Mouse (Mus musculus) left cerebral cortex, adult 2 months (tissue): ENCODE results near the gene Dkk3. TPM values are rescaled to one million over a fixed set of nuclear protein-coding genes. Genes with fewer than 3 reads are reported as not detected.
A peak's percentile ranks its signal among the peaks of the same experiment; 100 is the strongest.
"Not testable (repeated sequence)": the region's sequence is repeated elsewhere in the genome, so short reads cannot be mapped to it uniquely, and the experiment has no call there.

ENCODE experiments used
- DNase-seq, 2 experiments: peaks; one replicate each; pipeline ENCODE4 v3.0.0; 2021 to 2022; ENCODE audit warnings: low spot score in 2 of 2, mixed read lengths in 1 of 2; ENCODE audit errors: extremely low spot score in 1 of 2
- H3K27ac ChIP-seq: fragments of 200-600 bp; 2 replicates; pipeline ENCODE4 v1.8.1; 2022
- H3K4me3 ChIP-seq: fragments of 200-600 bp; 2 replicates; pipeline ENCODE4 v1.8.1; 2022
- CTCF ChIP-seq: fragments of 200-600 bp; IDR thresholded peaks from 2 replicates; pipeline ENCODE4 v1.8.1; 2022; ENCODE audit warnings: antibody characterized with exemption, mild to moderate bottlenecking, moderate library complexity
- intact Hi-C: fragments of 180-260 bp; cut with DNase I; formaldehyde crosslinking; loops from one replicate; pipeline ENCODE4 v1.15.1; 2025
- total RNA-seq, 2 experiments: library from RNA; stranded (reverse); gene quantifications; 2 replicates each; pipeline ENCODE4 v1.2.3; 2021

The Dkk3 gene
- total RNA-seq, 2 experiments from 2014 or later, result 164 to 198 TPM

DNA sequence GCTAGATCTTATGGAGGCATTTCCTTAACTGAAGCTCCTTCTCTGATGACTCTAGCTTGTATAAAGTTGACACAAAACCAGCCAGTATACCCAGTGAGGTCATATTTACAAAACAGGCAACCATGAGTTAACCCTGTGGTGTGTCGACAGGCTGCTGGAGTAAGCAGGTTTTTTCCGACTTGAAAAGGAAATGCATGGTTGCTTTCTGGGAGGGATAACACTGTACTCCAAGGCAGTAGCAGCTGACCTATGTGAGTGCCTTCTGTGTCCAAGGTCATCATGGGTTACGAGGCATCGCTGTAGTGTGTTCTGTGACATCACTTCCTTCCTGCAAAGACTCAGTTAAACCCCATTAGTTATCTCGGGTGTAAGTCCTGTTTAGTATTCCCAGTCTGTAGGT is 55.9 kb downstream of the Dkk3 start:
- no peak for TF ChIP-seq CTCF
- H3K27ac ChIP-seq, result no peak overlapping the region
- intact Hi-C loops, result no loop called here
- DNase-seq, result no peak
- no peak overlapping the region for H3K4me3 ChIP-seq

- Histone ChIP-seq H3K27ac (no peak overlapping the region), H3K4me3 (no peak overlapping the region)
- DNase-seq, result no peak
- intact Hi-C loops, result no loop called here
- no peak for TF ChIP-seq CTCF
These were observed 58.0 kb downstream of the Dkk3 start for GRCm38 (mm10) chr7:112100887-112101286.

DNA sequence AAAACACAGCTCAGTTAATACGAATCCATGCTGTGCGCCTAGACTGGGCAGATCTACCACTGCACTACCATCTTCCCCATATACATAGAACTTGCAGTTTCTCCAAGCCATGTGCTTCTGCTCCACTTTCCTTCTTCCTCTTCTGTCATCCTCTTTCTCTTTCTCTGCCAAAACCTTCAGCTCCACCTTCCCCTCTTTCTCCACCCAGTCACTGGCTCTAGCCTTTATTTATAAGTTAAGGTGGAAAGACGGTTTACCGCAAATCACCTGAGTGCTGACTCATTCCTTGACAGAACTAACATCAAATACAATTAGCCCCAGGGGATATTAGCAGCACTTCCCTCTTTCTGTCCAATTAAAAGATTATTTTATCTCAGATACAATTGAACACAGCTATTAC is 63.9 kb downstream of the Dkk3 start:
- DNase-seq, intact Hi-C loops, H3K4me3 ChIP-seq, H3K27ac ChIP-seq: not testable (repeated sequence)

DNA sequence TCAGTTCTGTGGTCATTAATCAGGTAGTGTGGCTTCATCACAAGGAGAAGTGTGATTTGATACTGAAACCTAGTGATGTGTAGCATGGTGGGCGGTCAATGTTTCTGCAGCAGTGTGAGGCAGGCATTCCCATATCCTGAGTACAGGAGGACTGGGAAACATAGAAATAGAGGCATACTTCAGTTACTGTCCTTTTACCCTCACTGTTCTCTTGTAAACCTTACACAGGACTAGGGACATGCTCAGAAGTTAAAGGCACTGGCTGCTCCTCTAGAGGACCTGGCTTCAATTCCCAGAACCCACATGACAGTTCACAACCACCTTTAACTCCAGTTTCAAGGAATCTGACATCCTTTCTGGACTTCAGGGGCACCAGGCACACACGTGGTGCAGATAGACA is 72.7 kb downstream of the Dkk3 start:
- no peak overlapping the region for H3K27ac ChIP-seq
- no peak overlapping the region for H3K4me3 ChIP-seq
- TF ChIP-seq CTCF, result no peak
- no peak for DNase-seq
- intact Hi-C loops, result loop anchor here (5.0 kb wide), 1 partner anchor 281 kb away; no protein-coding TSS in a partner anchor

DNA sequence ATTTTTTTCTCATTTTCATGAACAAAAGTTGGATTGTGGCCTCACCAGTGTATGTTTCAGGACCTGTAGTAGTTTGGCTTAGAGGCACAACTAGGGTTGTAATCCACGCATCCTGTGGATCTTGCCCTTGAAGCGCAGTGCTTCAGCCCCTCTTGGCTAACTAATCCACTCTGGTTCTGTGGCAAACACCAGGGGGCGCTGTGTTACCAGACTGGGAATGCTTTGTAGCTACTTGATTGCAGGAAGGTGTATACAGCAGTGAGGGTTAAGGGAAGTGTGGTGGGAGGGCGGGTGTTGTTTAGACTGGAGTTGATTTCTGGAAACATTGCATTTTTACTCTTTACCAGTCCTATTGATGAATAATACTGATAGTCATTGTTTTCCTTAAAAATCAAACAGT is 73.8 kb downstream of the Dkk3 start:
- intact Hi-C loops, result loop anchor here (1.0 to 5.0 kb wide), 2 partner anchors 95 to 282 kb away; no protein-coding TSS in a partner anchor
- peak; percentile 75 to 90 for DNase-seq
- Histone ChIP-seq H3K27ac (no peak overlapping the region), H3K4me3 (no peak overlapping the region)
- TF ChIP-seq CTCF, result peak; percentile 83

GRCm38 (mm10) chr7:112084222-112084621 is 74.6 kb downstream of the Dkk3 start:
- intact Hi-C loops, result no loop called here
- H3K27ac ChIP-seq, result no peak overlapping the region

GRCm38 (mm10) chr7:112082636-112083035 is 76.2 kb downstream of the Dkk3 start:
- intact Hi-C loops, result no loop called here

More at GRCm38 (mm10) chr7:112084222-112084621, 74.6 kb downstream of the Dkk3 start:
- no peak overlapping the region for H3K4me3 ChIP-seq
- no peak for TF ChIP-seq CTCF
- no peak for DNase-seq

GRCm38 (mm10) chr7:112074868-112075267 is 84.0 kb downstream of the Dkk3 start:
- no peak for DNase-seq
- no peak; the same call in 1 of the 2 replicates for TF ChIP-seq CTCF
- no peak overlapping the region for H3K4me3 ChIP-seq
- H3K27ac ChIP-seq, result no peak overlapping the region
- intact Hi-C loops, result no loop called here

More at GRCm38 (mm10) chr7:112082636-112083035, 76.2 kb downstream of the Dkk3 start:
- Histone ChIP-seq H3K27ac (no peak overlapping the region), H3K4me3 (no peak overlapping the region)
- no peak for DNase-seq
- TF ChIP-seq CTCF, result no peak

Other genes with a start within 250 kb of the Dkk3 start
- gene Usp47, start 135.6 kb downstream of the Dkk3 start, total RNA-seq, result 10 to 100 TPM; 64.1 to 73.5 TPM
- 100 to 1,000 TPM; 652 to 703 TPM for gene Mical2, start 66.8 kb upstream of the Dkk3 start, total RNA-seq